Mouse (Mus musculus) ES-E14 (cell line): ENCODE measurements at regions not wholly inside any gene's neighbourhood (a gene's known extent, or its start where the extent isn't known, plus 50 kb on each side); places are given as distances from the start of the nearest gene placed in this dataset.

Experiments
- CHD2 ChIP-seq: IDR thresholded peaks from 2 replicates; pipeline ENCODE4 v1.6.1; 2014; ENCODE audit warnings: mild to moderate bottlenecking, low read depth, low read length, inconsistent platforms
- HCFC1 ChIP-seq: IDR thresholded peaks from 2 replicates; pipeline ENCODE4 v1.6.1; 2012; ENCODE audit warnings: low read length, inconsistent platforms, borderline replicate concordance; ENCODE audit not compliant: insufficient read depth
- MAFK ChIP-seq: IDR thresholded peaks from 2 replicates; pipeline ENCODE4 v1.6.1; 2014; ENCODE audit warnings: mild to moderate bottlenecking, low read depth, low read length, inconsistent platforms; ENCODE audit not compliant: insufficient read depth
- ZC3H11A ChIP-seq: IDR thresholded peaks from 2 replicates; pipeline ENCODE4 v1.6.1; 2012; ENCODE audit warnings: low read depth, mild to moderate bottlenecking, inconsistent platforms, low read length, borderline replicate concordance
- ZNF384 ChIP-seq: IDR thresholded peaks from 2 replicates; pipeline ENCODE4 v1.6.1; 2012; ENCODE audit warnings: low read depth, low read length, inconsistent platforms

GRCm38 (mm10) chr4:97408633-97409296 lies 225.8 kb upstream of the Gm10192 start:
- no peak for TF ChIP-seq MAFK
- TF ChIP-seq HCFC1 = no peak
- TF ChIP-seq ZC3H11A = no peak
- TF ChIP-seq CHD2 = no peak
- TF ChIP-seq ZNF384 = no peak
